In the genomic region with DNA sequence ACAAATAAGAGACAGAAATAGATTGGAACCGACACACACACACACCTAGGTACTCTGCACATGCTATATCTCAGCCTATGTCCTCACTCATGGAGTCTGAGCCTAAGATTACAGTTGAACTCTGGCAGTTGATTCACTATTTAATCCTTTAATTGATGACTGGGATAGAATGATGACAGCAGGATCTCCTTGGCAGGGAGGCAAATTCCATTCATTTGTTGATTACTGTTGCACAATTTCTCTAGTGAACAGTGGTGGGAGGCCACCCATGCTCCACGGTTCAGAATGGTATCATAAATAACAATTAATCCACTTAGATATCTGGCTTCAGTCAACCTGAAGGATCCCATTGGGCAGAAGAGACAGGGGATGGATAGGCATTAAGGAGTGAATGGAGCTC, we compare ENCODE assay signal across 20 mouse cellular contexts.
A peak's percentile ranks its signal among the peaks of the same experiment; 100 is the strongest.
DNase-seq lines count a peak whose midpoint lies in the region; ATAC-seq lines count a peak whose summit lies in the region.
"Had no signal": no experiment of that assay in that cellular context is flagged by ENCODE, and none has a peak within 500 bp of the region (broad histone marks: within the 10 kb centered on the region; RNA-seq: fewer than 3 reads in every experiment).

No protein-coding gene starts in this region.

- H3K4me3 ChIP-seq in forebrain, embryonic 16.5 days (replicated peaks; ENCODE audit: low read length), result no peak overlapping the region
- H3K4me3 ChIP-seq: embryonic facial prominence, embryonic 13.5 days; left cerebral cortex, adult 2 months; midbrain, embryonic 13.5 days; neural tube, embryonic 12.5 days had no signal

- H3K9me3 ChIP-seq in forebrain, embryonic 16.5 days (ENCODE audit: control insufficient read depth, low read length), result no peaks in the 10 kb centered on the region
- H3K9me3 ChIP-seq: embryonic facial prominence, embryonic 13.5 days; midbrain, embryonic 13.5 days; neural tube, embryonic 12.5 days had no signal

- no peak overlapping the region for H3K9ac ChIP-seq in forebrain, embryonic 16.5 days (replicated peaks; ENCODE audit: low read depth, low read length)
- H3K9ac ChIP-seq: embryonic facial prominence, embryonic 13.5 days; midbrain, embryonic 13.5 days; neural tube, embryonic 12.5 days had no signal

- no peak for ATAC-seq in forebrain, embryonic 16.5 days
- ATAC-seq: hindbrain, embryonic 16.5 days; midbrain, embryonic 13.5 days had no signal

- no peak overlapping the region for H3K27ac ChIP-seq in forebrain, embryonic 16.5 days (ENCODE audit: low read length)
- H3K27ac ChIP-seq: embryonic facial prominence, embryonic 13.5 days; left cerebral cortex, adult 2 months; midbrain, embryonic 13.5 days; neural tube, embryonic 12.5 days had no signal

- H3K4me1 ChIP-seq in forebrain, embryonic 16.5 days (replicated peaks; ENCODE audit: control insufficient read depth, insufficient read depth, low read length), result no peaks in the 10 kb centered on the region
- H3K4me1 ChIP-seq: neural tube, embryonic 12.5 days had no signal

- H3K36me3 ChIP-seq in forebrain, embryonic 16.5 days (ENCODE audit: control insufficient read depth, insufficient read depth), result no peaks in the 10 kb centered on the region
- H3K36me3 ChIP-seq: embryonic facial prominence, embryonic 13.5 days; G1E; midbrain, embryonic 13.5 days; neural tube, embryonic 12.5 days had no signal

- H3K27me3 ChIP-seq in forebrain, embryonic 16.5 days (replicated peaks; ENCODE audit: control insufficient read depth, insufficient read depth, low read length), result no peaks in the 10 kb centered on the region
- H3K27me3 ChIP-seq: embryonic facial prominence, embryonic 13.5 days; neural tube, embryonic 12.5 days had no signal

- peak; percentile 43 for DNase-seq in heart, adult 11 months
- DNase-seq in heart, adult 9 months (ENCODE audit: low spot score in 2 of 2), result no peak
- DNase-seq in lung, postnatal 25 days (ENCODE audit: low spot score), result peak; percentile 3
- no peak for DNase-seq in lung, adult 18-20 months
- DNase-seq in gonadal fat pad, adult 2 months (ENCODE audit: low read depth), result peak; percentile 72
- no peak for DNase-seq in kidney, postnatal 4 days
- DNase-seq: cerebellum, adult 9-10 months; gastrocnemius, postnatal 14 days; kidney, adult 11 months; kidney, postnatal 25 days; left cerebral cortex, postnatal 4 days; liver; thymus, postnatal 36 days had no signal

- H3K4me2 ChIP-seq in forebrain, embryonic 16.5 days (ENCODE audit: low read length), result no peak overlapping the region
- H3K4me2 ChIP-seq: embryonic facial prominence, embryonic 13.5 days; midbrain, embryonic 13.5 days; neural tube, embryonic 12.5 days had no signal

- 58% methylated on average over 2 of the region's 2 CpGs for WGBS in forebrain, embryonic 16.5 days

Comparison
In these comparisons a context has a peak if more than half of its experiments do, and no peak if none do; other contexts are left out.
1. DNase-seq: peak in heart, adult 11 months (single experiment), lung, postnatal 25 days (single experiment) and gonadal fat pad, adult 2 months (single experiment); none in heart, adult 9 months (0 of 2), lung, adult 18-20 months (0 of 2) and kidney, postnatal 4 days (0 of 2).